Mouse (Mus musculus) ovary, adult 18-20 months (tissue): Measurements from ENCODE around the gene Pfdn2.

ENCODE experiments used
- DNase-seq: peaks from one replicate; pipeline ENCODE4 v3.0.0; 2022; ENCODE audit warnings: low spot score, mixed read lengths

The Pfdn2 gene

GRCm38 (mm10) chr1:171356814-171357213 is 11.3 kb downstream of the Pfdn2 start:
- no peak for DNase-seq

GRCm38 (mm10) chr1:171358421-171358820 is 13.0 kb downstream of the Pfdn2 start:
- DNase-seq: no peak

GRCm38 (mm10) chr1:171360253-171360652 is 14.8 kb downstream of the Pfdn2 start:
- no peak for DNase-seq

- DNase-seq: peak; percentile 82
These were observed 15.2 kb downstream of the Pfdn2 start, which contains the start of gene Klhdc9 for GRCm38 (mm10) chr1:171360656-171361055. Klhdc9 (minus strand) TSS chr1:171360798.

- DNase-seq: no peak
These were observed 15.9 kb downstream of the Pfdn2 start for GRCm38 (mm10) chr1:171361106-171362103.

GRCm38 (mm10) chr1:171365934-171366333 is 20.5 kb downstream of the Pfdn2 start:
- no peak for DNase-seq

- DNase-seq: no peak
These were observed 24.5 kb downstream of the Pfdn2 start, which contains the start of gene Nectin4 for GRCm38 (mm10) chr1:171369845-171370556. Nectin4 (plus strand) TSS chr1:171370099.

GRCm38 (mm10) chr1:171372880-171373279 is 27.4 kb downstream of the Pfdn2 start:
- DNase-seq: no peak

GRCm38 (mm10) chr1:171373946-171374345 is 28.5 kb downstream of the Pfdn2 start:
- DNase-seq: no peak

- DNase-seq: no peak
These were observed 30.2 kb downstream of the Pfdn2 start for GRCm38 (mm10) chr1:171375646-171376097.

GRCm38 (mm10) chr1:171378298-171378697 is 32.8 kb downstream of the Pfdn2 start:
- DNase-seq: no peak

GRCm38 (mm10) chr1:171379935-171380599 is 34.6 kb downstream of the Pfdn2 start:
- DNase-seq: peak; percentile 30

GRCm38 (mm10) chr1:171382096-171382620 is 36.7 kb downstream of the Pfdn2 start:
- DNase-seq: no peak

- DNase-seq: no peak
These were observed 38.9 kb downstream of the Pfdn2 start for GRCm38 (mm10) chr1:171384361-171384760.

GRCm38 (mm10) chr1:171385171-171385570 is 39.7 kb downstream of the Pfdn2 start:
- DNase-seq: no peak

- no peak for DNase-seq
These were observed 41.6 kb downstream of the Pfdn2 start for GRCm38 (mm10) chr1:171387099-171387498.

GRCm38 (mm10) chr1:171388376-171389102 is 43.1 kb downstream of the Pfdn2 start, which contains the start of gene Arhgap30:
Arhgap30 (plus strand) TSS chr1:171388954.
- peak; percentile 12 for DNase-seq

GRCm38 (mm10) chr1:171390101-171390500 is 44.6 kb downstream of the Pfdn2 start:
- no peak for DNase-seq

- DNase-seq: no peak
These were observed 56.4 kb downstream of the Pfdn2 start for GRCm38 (mm10) chr1:171401821-171402220.

GRCm38 (mm10) chr1:171402991-171403390 is 57.5 kb downstream of the Pfdn2 start:
- DNase-seq: no peak

GRCm38 (mm10) chr1:171407263-171407662 is 61.8 kb downstream of the Pfdn2 start:
- DNase-seq: no peak
